Mouse (Mus musculus) lung, postnatal 4 days (tissue): Measurements from ENCODE around the gene Ylpm1.
A peak's percentile ranks its signal among the peaks of the same experiment; 100 is the strongest.

Experiments
- DNase-seq, 2 experiments: peaks; one replicate each; pipeline ENCODE4 v3.0.0; 2021

The Ylpm1 gene

GRCm38 (mm10) chr12:85110698-85111592 lies 114.8 kb downstream of the Ylpm1 start, which contains the start of the genes Prox2 and Dlst:
Gene Prox2, minus strand, starts transcription at chr12:85110759.
Gene Dlst, plus strand, starts transcription at chr12:85110833.
- DNase-seq = peak; percentile 93 to 94

GRCm38 (mm10) chr12:85112550-85113251 lies 116.6 kb downstream of the Ylpm1 start:
- no peak for DNase-seq

GRCm38 (mm10) chr12:85113337-85113736 lies 117.2 kb downstream of the Ylpm1 start:
- DNase-seq = no peak

- DNase-seq = no peak
These were observed 117.8 kb downstream of the Ylpm1 start for GRCm38 (mm10) chr12:85113917-85114316.

- peak; percentile 51 to 67 for DNase-seq
These were observed 119.6 kb downstream of the Ylpm1 start for GRCm38 (mm10) chr12:85115678-85116077.
